Mouse (Mus musculus) thymus, postnatal 36 days (tissue): ENCODE results near the gene Lhfpl3.
A peak's percentile ranks its signal among the peaks of the same experiment; 100 is the strongest.
"Not testable (repeated sequence)": the region's sequence is repeated elsewhere in the genome, so short reads cannot be mapped to it uniquely, and the experiment has no call there.

Source experiments
- DNase-seq, 2 experiments: peaks; one replicate each; pipeline ENCODE4 v3.0.0; 2022; ENCODE audit warnings: mixed read lengths in 2 of 2

Gene Lhfpl3

DNA sequence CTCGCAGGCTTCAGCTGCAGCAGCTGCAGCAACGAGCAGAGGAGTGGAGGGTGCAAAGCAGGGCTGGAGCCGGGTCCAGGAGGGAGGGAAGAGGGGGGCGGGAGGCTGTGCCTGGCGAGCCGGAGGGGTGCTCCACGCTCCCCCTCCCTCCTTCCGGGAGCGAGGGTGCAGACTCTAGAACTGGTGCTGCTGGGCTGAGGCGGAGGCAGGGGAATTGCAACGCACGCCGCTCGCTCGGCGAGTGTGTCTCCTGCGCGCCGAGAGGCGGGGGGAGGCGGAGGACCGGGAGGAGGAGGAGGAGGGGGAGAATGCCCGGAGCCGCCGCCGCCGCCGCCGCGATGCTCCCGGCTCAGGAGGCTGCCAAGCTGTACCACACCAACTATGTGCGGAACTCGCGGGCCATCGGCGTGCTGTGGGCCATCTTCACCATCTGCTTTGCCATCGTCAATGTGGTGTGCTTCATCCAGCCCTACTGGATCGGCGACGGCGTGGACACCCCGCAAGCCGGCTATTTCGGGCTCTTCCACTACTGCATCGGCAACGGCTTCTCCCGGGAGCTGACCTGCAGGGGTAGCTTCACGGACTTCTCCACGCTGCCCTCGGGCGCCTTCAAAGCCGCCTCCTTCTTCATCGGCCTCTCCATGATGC, at the start of gene Lhfpl3:
Gene Lhfpl3, plus strand, starts transcription at position 175 of the 648 bp plus-strand sequence.
- DNase-seq: peak in 1 of 2 experiments; percentile 8

DNA sequence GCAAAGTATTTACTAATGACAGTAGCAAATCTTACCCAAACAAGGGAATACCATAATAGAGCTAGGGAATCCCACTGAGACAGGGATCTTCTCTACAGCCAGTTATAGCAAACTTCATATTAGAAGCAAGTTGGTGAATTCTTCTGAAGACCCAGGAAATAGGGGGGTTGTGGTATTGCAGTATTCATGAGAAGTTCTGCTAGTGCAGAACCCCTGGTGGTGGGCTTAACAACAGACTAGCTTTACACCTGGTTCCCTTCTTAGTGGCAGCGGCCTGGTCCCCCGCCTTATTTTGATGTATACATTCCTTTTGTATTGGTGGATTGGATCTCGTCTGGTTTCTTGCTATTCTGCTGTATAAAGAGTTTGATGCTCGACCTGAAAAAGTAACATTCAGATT, 39.6 kb upstream of the Lhfpl3 start:
- DNase-seq: not testable (repeated sequence)

DNA sequence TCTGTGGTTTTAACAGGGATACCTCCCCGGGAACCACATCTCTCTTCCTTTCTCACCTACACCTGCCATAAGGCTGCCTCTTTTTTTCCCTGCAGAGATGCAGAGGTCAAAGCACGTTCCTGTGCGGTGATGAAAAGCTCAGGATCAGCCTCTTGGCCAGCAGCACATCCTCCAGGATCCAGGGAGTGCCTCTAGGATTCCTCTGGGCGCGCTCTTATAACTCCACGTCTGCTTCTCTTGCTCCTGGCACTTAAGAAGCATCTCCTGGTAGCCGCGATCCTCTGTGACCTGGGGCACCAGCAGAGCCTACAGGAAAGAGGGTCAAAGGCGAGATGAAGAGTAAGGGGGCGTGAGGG, 352 bp upstream of the Lhfpl3 start:
- DNase-seq: no peak

DNA sequence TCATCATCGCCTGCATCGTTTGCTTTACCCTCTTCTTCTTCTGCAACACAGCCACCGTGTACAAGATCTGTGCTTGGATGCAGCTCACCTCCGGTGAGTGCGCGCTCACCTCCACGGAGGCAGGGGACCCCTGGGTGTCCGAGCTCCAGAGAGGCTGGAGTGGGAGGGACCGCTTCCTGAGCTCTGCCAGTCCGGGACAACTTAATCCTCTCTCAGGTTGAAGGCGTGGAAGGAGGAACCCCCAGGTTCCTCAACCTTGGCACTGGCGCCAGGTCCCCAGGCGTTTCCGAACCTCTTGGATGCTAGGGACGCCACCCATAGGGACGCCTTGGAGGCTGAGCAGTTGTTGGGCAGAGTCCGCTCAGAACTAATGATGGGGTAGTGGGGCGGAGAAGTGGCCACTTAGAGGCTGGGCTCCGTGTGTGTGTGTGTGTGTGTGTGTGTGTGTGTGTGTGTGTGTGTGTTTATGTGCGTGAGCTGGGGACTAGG, 718 bp downstream of the Lhfpl3 start:
- DNase-seq: no peak

DNA sequence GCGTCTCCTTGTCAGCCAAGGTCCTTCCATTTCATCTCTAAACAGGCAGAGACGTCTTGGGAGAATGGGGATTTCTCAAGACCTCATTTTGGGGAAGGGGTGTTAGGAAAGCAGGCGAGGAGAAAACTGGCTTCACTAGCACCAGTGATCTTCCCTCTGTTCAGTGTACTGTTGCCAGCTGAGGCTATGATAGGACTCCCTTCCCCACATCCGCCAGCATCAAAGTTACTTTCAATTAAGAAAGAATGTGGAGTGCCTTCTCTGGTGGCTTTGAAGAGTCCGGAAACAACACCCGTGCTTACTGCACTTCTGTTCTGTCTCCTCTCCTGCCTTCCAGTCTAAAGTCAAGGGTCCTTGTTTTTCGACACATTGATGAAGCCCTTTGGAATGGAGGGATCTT, 1.4 kb downstream of the Lhfpl3 start:
- no peak for DNase-seq

DNA sequence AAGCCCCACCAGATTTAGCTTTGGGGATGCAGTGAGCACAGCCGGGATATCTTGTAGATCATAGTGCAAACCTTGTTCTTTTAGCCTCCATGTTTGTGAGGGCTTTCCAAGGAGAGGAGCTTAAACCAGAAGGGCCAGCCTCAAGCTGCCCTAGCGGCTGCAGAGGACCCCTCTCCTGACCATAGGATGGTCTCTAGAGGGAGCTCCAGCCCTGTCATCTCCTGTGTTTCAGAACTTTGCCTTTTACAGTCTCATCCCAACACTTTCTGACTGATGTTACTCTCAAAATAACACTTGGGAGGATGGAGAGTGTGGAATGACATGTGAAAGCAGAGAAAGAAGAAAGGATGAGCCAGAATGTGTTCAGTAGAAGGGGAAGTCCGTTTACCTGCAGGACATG, 11.4 kb downstream of the Lhfpl3 start:
- DNase-seq: no peak

DNA sequence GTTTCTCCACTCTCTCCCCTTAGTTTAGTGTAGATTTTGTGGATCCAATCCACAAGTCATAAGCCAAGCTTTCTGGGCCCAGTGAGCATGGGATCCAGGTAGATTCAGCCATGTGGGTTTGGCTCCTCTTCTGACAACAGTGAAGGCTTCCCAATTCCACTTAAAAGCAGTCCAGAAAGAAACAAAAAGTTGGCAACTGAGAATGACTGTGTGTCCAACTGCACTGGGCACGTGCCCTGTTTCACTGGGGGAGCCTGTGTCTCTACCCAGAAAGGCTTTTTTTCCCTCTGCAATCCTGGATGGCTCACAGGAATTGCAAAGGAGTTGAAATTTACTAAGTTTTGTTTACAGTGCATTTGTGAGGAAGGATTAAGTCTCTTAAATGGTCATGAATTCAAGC, 24.9 kb downstream of the Lhfpl3 start:
- no peak for DNase-seq

DNA sequence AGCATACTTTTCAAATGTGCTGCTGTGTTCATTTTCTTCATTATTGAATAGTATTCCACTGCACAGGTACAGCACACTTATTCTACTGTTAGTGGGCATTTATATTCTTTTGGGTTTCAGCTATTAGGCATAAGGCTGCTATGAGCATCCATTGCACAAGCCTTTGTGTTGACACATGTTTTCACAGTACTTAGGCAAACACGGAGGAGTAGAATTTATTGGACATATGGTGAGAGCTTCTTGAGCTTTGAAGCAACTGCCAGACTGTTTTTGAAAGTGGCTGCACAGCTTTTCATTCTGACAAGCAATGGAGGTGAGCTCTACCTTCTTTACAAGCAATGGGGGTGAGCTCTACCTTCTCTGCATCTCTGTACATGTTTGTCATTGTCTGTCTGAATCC, 49.5 kb downstream of the Lhfpl3 start:
- DNase-seq: no peak

DNA sequence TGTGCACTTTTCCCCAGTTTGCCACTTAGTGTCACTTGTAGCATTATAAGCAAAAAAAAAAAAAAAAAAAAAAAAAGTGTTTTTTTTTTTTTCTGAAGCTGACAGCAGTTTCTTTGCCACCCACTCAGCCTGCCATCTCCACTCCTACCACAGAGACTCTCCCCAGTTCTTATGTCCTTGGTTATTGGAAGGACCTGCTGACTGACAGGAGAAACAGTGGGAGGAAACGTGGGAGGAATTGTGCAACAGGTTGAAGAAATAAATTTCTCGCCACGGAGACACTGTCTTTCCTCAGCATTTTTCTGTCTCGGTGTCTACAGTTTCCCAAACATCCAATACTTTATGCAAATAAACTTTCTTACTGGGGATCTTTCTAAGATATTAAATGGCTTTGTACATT, 67.6 kb downstream of the Lhfpl3 start:
- no peak for DNase-seq

DNA sequence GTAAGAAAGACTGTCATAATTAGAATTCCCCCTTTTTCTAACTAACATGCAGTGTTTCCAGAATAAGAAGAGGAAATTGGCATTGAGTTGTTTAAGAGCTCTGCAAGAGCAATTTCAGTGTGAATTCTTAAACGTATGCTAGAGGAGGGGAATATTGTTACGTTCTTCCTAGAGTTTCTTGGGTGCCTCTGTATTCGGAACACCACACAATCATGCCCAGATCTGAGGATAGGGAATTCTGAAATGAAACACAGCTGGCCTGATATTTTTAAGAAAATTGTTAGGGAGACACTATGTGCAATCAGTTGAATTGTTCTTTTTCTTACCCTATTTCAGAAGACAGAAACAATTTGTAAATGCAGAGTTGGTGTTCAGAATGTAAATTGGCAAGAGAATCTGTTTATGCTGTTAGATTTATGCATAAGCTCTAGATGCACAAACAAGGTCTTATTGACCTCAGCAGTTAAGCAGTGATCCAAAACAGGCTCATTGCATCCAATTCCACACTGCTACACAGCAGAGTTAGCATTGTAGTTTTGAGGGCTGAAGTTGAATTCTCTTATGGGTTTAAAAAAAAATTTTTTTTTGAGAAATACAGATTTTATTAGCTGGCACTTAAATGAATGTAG, 84.1 kb downstream of the Lhfpl3 start:
- DNase-seq: no peak

DNA sequence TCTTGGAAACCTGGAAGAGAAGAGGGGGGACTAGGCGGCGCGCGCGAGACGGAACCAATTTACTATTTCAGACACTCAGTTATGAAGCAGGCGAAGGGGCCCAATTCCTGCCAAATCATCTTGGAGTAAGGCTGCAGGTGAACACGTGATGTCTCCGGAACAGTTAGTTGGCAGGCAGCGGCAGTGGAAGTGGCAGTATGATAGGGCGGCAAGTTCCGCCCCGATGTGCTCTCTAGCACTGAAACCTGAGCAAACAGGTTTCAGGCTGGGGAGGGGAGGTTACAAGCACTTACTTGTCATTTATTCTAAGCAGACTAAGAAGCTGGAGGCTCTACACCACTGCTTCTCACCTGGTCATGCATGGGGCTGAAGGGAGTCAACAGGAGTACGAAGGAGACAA, 105.7 kb downstream of the Lhfpl3 start:
- no peak for DNase-seq

DNA sequence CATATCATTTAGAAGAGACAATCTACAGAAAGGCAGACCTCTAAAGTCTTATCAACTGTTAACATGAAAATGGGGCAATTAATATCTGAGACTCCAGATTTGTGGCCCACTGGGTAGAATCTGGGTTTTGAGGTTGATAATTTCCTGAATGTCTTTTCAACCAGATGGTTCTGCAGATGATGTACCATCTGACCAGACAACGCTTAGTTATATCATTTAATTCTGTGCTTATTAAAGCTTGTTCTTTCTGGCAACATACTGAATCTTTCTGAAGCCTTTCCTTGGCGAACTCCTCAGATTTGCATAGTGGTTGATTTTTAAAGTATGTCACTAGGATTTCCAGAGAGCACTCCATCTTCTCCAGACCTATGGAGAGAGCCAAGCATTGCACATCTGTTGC, 107.6 kb downstream of the Lhfpl3 start:
- no peak for DNase-seq

DNA sequence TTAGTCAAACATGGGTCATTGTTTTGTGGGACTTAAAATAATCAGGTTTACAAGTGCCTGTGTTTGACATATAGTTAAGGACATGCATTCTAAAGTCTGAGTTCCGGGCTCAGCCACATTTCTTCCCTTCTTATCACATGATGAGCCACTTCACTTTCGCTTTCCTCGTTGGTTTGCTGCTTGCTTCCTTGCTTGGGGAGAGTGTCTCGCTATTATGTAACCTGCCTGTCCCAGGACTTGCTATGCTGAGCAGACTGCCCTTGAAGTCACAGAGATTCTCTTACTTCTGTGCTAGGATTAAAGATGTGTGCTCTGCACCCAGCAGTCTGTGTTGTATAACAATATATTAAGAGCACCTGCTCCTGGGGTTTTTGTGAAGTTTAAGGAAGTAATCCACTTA, 110.6 kb downstream of the Lhfpl3 start:
- DNase-seq: no peak

DNA sequence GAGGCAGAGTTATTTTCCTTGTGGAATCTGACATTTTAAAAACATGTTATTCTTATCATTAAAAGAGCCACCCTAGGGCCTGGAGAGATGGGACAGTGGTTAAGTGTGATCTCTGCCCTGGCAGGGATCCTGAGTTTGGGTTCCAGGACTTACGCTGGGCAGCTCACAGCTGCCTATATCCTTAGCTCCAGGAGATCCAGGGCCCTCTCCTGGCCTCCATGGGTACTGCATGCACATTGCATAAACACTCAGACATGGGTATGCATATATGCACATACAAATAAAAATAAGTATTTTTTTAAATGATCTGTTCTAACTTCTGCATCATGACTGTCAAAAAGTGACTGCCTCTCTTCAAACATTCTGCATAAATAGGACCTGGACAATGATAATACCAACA, 115.5 kb downstream of the Lhfpl3 start:
- DNase-seq: no peak

DNA sequence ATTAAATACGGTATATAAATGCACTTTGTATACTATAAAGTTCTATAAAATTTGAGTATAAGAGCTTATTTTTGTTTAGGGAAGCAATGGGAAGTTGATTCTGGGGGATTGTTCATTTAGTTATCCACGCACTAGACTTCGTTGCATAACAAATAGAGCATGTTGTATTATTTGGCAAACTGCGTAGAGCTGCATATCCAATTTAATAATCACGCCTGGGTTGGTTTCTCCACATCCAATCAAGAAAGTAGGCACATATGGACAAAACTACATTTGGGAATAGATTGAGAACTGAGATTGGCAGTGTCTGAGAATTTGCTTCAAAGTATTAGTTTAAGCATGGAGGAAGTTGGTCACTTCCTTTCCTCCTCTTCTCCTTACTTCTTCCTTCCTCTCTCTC, 123.2 kb downstream of the Lhfpl3 start:
- no peak for DNase-seq

DNA sequence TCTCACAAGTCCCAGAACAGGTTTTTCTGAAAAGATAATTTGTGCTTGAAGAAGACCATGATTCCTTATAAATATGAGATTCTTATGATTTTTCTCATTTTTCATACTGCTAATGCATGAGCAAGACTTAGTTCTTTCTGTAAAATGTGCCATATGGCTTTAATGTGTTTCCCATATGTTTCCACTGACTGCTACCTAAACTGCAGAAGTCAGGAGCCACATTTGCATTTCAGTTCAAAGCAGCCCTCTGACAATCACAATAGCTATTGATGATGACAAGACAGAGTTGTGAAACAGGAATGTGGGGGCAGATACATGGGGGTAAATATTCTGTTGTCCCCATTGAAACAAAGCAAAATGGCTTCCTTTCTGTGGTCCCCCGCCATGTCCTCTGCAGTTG, 126.6 kb downstream of the Lhfpl3 start:
- no peak for DNase-seq

DNA sequence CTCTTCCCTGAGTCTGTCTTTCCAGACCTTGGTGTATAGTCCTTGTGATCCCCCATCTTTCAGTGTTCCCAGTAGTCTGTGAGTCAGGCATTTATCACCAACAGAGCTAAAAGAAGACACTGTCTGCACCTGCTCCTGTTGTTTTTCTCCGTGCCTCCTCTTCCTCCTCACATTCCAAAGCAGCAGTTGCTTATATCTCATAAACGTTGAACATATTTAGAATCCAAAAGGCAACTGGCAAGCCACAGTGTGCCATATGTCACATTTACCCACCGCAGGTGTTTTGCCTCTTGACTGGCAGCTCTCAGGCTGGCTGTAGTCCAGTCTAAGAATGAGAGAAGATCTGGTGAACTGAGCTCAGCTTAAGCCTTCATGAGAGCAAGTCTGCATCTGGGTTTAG, 142.5 kb downstream of the Lhfpl3 start:
- DNase-seq: no peak

DNA sequence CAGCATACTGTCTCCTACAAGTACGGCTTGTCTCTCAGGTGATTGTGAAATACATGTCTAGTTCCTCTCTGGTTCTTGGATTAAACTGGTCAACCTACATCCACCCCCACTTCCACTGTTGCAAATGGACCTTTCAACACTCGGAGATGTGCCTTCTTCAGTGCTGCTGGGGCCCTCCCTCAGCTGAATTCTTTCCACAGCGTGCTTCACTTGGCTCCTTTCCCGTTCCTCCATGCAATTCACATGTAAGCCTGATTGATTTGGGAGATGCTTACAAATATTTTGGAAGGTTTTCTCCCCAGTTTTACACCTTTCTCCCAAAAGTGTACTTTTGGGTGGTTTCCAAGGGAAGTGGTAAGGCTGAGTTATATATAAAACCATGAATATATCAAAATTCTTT, 143.6 kb downstream of the Lhfpl3 start:
- DNase-seq: no peak

DNA sequence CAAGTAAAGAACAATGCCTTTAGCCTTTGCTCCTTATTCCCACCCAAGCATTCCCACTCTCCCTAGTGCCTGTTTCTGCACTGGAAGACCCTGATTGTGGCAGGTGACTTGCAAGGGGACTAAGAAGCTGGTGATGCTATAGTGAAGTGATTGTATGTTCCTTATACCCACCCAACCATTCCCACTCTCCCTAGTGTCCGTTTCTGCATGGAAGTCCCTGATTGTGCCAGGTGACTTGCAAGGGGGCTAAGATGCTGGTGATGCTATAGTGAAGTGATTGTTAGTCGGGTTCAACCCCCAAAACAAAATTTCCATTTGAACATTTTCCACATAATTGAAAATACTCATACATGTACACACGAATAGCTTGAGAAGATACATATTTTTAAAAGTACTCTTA, 151.4 kb downstream of the Lhfpl3 start:
- DNase-seq: no peak

DNA sequence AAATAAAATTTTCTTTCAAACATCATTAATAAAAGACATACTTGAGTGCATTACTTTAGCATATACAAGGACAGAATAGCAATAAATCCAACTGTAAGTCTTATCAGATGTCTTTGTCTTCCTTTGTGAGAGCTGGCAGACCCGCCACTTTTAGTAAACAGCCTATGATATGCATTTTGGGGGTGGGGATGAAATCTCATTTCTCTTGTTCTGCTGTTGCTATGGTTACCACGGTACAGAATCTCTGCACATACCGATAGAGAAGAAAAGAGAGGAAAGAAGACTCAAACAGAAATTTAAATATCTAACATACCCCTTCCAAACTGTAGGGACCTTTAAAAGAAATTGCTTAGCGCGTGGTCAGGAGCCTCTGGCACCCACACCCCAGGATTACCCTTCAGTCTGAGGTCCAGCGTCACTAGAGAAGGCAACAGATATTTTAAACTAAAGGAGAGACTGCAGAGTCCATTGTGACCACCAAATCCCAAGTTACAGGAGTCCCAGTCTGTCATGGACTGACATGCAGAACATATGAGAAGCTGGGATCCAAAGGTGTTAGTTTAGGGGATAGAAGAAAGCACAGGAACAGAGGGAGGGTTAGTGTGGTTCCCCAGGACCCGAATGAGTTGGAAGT, 151.9 kb downstream of the Lhfpl3 start:
- no peak for DNase-seq

DNA sequence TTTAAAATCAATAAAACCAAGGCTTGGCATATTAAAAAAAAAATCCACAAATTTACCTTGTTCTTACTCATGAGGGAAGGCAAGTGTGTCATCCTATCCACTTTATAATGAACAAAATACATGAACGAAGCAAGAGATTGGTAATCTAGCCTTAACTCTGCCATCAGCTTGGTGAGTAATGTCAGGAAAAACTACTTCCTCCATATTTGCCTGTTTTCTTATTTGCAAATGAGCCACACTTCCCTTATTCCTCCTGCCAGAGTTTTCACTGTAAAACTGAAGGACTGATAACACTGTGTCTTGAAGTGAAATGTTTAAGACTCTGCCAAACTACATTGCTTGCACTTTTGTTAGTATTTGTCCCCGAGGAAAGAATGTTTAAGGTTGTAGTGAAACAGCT, 152.7 kb downstream of the Lhfpl3 start:
- DNase-seq: no peak

DNA sequence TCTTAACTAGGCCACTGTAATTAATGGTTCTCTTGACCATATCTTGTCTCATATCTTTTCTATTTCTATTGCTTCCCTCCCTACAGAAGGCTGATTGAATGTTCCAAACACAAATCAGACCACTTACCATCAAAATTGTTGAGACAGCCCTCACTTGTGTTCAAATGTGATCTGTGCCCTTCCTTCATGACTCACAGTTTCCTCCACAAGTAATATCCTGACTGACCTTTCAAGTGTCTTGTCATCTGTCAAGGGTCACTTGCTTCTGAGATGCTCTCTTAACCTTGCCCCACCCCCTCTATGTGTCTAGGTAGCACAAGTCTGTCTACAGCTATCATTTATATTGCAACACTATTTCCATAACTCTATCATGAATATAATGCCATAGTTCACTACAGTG, 154.1 kb downstream of the Lhfpl3 start:
- no peak for DNase-seq

DNA sequence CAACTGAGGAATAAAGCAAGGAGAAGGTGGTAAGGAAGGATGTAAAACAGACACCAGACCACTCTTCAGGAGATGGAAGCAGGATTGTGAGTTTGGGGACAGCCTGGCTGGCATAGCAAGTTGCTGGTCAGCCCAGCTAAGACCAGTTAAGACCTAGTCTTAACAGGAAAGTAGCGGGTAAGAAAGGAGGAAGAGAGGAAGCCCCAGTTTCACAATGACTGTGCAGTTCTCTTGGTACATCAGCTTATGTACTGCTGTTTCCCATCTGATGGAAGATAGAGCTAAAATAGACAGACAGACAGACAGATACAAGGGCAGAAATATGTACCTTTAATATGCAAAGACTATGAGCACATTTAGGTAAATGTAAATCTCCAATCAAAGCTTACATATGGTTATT, 171.3 kb downstream of the Lhfpl3 start:
- no peak for DNase-seq

DNA sequence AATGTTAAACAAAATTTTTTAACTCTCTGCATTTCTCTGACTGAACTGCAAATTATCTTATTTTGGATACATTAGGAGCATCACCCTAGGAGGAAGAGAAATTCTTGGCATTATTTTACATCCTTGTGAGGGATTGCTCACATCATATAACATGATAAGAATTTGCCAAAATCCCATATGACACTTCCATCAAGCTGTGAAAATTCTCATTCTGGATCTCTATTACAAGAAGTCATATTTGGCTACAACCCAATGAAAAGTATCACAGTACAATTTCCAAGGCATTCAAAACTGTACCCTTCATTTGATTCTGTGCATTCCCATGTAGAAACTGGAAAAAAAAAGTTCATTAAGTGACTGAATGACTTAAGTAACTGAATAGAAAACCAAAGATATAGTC, 180.3 kb downstream of the Lhfpl3 start:
- DNase-seq: no peak

DNA sequence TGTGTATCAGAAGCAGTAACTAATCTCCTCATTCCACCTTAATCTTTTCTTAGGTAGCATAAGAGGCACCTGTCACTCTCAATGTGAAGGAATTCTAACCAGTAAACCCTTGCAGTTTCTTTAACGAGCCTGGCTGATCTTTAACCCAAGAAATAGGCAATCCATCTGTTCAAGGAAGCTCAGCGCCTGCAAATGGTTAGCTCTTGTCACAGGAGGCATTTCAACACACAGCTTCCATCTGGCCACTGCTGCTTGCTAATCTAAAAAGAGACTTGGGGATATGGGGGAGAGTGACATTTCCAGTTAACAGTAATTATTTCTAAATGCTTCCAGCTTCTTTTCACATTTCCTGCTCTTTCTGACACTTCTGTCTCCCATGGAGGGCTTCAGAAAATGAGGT, 182.9 kb downstream of the Lhfpl3 start:
- no peak for DNase-seq
